Mouse (Mus musculus) thymus, adult 2 months (tissue): ENCODE data around the gene Ccser1.

Source experiments
- CTCF ChIP-seq: fragments of 200-500 bp; IDR thresholded peaks from 2 replicates; pipeline ENCODE4 v1.5.1; 2012; ENCODE audit warnings: mild to moderate bottlenecking, control low read depth, low read length, moderate library complexity, borderline replicate concordance; ENCODE audit not compliant: control insufficient read depth, poor library complexity, insufficient read depth; ENCODE audit errors: extremely low read depth
- POLR2A ChIP-seq: fragments of 200-500 bp; IDR thresholded peaks from 2 replicates; pipeline ENCODE4 v1.6.1; 2012; ENCODE audit warnings: mild to moderate bottlenecking, low read length, control low read depth, moderate library complexity; ENCODE audit not compliant: control insufficient read depth, poor library complexity, insufficient read depth; ENCODE audit errors: extremely low read depth

GRCm38 (mm10) chr6:61931622-61932021, 751.5 kb downstream of the Ccser1 start:
- TF ChIP-seq CTCF (no peak), POLR2A (no peak)
